Mouse (Mus musculus): ENCODE results near the gene Iqgap1. TPM values are rescaled to one million over a fixed set of nuclear protein-coding genes. Genes with fewer than 3 reads are reported as not detected.

Gene Iqgap1
- polyA plus RNA-seq, 1 experiment from 2014 or later = 58.0 TPM

DNA sequence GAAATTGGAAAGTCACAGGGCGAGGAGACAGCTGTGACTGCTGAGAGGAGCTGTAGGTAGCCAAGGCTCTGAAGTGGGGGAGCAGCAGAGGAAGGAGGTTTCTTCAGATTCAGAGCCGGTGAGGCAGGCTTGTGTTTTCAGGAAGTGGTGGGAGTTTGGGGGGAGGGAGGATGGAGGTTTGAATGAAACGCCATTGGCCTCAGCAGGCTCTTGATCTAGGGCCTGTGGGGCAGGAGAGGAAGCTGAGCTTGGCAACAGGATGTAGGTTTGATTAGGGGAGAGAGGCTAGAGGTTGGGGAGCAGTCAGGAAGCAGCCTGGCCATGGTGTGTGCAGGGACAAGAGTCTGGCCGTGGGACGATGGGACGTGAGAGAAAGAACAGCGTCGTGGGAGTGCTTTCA is 39.1 kb upstream of the Iqgap1 start:
- DNase-seq (ENCODE audit: low spot score) = no peak
- peak overlapping the region; percentile 41 for H3K27ac ChIP-seq (replicated peaks)

DNA sequence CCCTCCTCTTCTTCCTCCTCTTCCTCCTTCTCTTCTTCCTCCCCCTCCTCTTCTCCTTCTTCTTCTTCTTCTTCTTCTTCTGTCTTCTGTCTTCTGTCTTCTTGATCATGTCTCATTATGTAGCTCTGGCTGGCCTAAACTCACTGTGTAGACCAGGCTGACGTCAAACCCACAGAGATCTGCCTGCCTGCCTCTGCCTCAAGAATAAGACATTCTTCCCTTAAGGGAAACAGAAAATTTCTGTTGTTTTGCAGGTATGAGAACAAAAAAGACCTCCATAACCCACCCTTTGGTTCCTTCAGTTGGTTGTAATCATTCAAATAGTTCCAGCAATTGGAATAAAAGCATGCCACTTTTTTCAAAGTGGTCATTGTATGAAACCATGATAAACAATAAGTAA is 38.4 kb upstream of the Iqgap1 start:
- H3K9me3 ChIP-seq (ENCODE audit: control insufficient read depth, low read length) = no peaks in the 10 kb centered on the region
- TF ChIP-seq CTCF (IDR thresholded peaks at IDR 0.05; ENCODE audit: low read depth) (no peak), EP300 (optimal IDR thresholded peaks at IDR 0.05) (no peak)
- WGBS = 68% methylated on average over 1 of the region's 1 CpGs
- DNase-seq (ENCODE audit: low spot score) (no peak), ATAC-seq (ENCODE audit: low FRiP score, low TSS enrichment) (no peak)
- no peaks in the 10 kb centered on the region; the same call in 1 of the 2 replicates for H3K36me3 ChIP-seq (ENCODE audit: control insufficient read depth, insufficient read depth, low read length)
- no peak overlapping the region for H3K4me3 ChIP-seq (ENCODE audit: low read depth, low read length)
- no peaks in the 10 kb centered on the region; the same call in 1 of the 2 replicates for H3K4me1 ChIP-seq (replicated peaks; ENCODE audit: control insufficient read depth, insufficient read depth)
- H3K9ac ChIP-seq (ENCODE audit: low read length) = no peak overlapping the region
- no peak overlapping the region for H3K4me2 ChIP-seq (replicated peaks; ENCODE audit: low read depth)
- H3K27me3 ChIP-seq (ENCODE audit: control insufficient read depth, insufficient read depth, low read length) = no peaks in the 10 kb centered on the region
- H3K27ac ChIP-seq (replicated peaks) = no peak overlapping the region

More for the DNA sequence above, 39.1 kb upstream of the Iqgap1 start:
- TF ChIP-seq EP300 (optimal IDR thresholded peaks at IDR 0.05) = no peak
- no peak for TF ChIP-seq CTCF (IDR thresholded peaks at IDR 0.05; ENCODE audit: low read depth)
- H3K9ac ChIP-seq (ENCODE audit: low read length) = no peak overlapping the region
- no peaks in the 10 kb centered on the region; the same call in 1 of the 2 replicates for H3K36me3 ChIP-seq (ENCODE audit: control insufficient read depth, insufficient read depth, low read length)
- ATAC-seq (ENCODE audit: low FRiP score, low TSS enrichment) = no peak
- no peak overlapping the region for H3K4me3 ChIP-seq (ENCODE audit: low read depth, low read length)
- no peaks in the 10 kb centered on the region; the same call in 1 of the 2 replicates for H3K4me1 ChIP-seq (replicated peaks; ENCODE audit: control insufficient read depth, insufficient read depth)
- WGBS = 70% methylated on average over 8 of the region's 8 CpGs
- H3K9me3 ChIP-seq (ENCODE audit: control insufficient read depth, low read length) = no peaks in the 10 kb centered on the region
- H3K27me3 ChIP-seq (ENCODE audit: control insufficient read depth, insufficient read depth, low read length) = no peaks in the 10 kb centered on the region
- no peak overlapping the region for H3K4me2 ChIP-seq (replicated peaks; ENCODE audit: low read depth)

DNA sequence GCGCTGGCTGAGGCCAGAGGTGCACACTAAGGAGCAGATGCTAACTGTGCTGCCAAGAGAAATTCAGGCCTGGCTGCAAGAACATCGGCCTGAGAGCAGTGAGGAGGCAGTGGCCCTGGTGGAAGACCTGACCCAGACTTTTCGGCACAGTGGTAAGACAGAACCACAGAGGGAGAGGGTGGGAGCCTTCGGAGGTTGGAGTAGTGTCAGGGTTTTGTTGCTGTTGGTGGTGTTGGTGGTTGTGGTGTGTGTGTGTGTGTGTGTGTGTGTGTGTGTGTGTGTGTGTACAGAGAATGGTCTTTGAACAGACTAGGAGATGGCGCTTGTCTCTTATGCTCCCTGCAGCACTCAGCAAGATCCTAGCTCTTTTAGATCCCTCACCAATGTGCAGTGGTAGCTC is 37.7 kb upstream of the Iqgap1 start:
- no peak overlapping the region; the same call in 1 of the 2 replicates for H3K9ac ChIP-seq (ENCODE audit: low read length)
- no peak overlapping the region for H3K27ac ChIP-seq (replicated peaks)
- no peaks in the 10 kb centered on the region; the same call in 1 of the 2 replicates for H3K36me3 ChIP-seq (ENCODE audit: control insufficient read depth, insufficient read depth, low read length)
- no peak for ATAC-seq (ENCODE audit: low FRiP score, low TSS enrichment)
- 81% methylated on average over 5 of the region's 5 CpGs for WGBS
- no peaks in the 10 kb centered on the region for H3K27me3 ChIP-seq (ENCODE audit: control insufficient read depth, insufficient read depth, low read length)
- DNase-seq (ENCODE audit: low spot score) = no peak
- no peak overlapping the region for H3K4me3 ChIP-seq (ENCODE audit: low read depth, low read length)
- H3K9me3 ChIP-seq (ENCODE audit: control insufficient read depth, low read length) = no peaks in the 10 kb centered on the region
- H3K4me1 ChIP-seq (replicated peaks; ENCODE audit: control insufficient read depth, insufficient read depth) = no peaks in the 10 kb centered on the region; the same call in 1 of the 2 replicates
- TF ChIP-seq EP300 (optimal IDR thresholded peaks at IDR 0.05) (no peak), CTCF (IDR thresholded peaks at IDR 0.05; ENCODE audit: low read depth) (no peak)
- no peak overlapping the region for H3K4me2 ChIP-seq (replicated peaks; ENCODE audit: low read depth)

DNA sequence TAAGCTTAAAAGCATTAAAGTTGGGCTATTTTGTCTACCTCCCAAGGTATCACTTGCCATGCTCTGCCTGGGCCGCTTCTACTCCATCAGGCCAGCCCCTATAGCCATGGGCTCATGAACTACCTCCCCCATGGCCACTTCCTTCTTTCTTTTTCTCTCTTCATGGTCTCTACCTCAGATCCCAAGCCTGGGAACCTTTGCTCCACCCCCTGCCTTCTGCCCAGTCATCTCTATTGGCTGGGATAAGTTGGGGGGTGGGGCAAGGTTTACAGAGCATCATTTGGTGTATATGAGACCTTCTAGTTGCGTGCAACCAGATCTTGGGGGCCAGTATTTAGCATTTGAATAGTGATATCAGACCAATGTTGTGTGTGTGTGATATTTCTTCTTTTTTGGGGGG is 36.7 kb upstream of the Iqgap1 start:
- no peaks in the 10 kb centered on the region; the same call in 1 of the 2 replicates for H3K36me3 ChIP-seq (ENCODE audit: control insufficient read depth, insufficient read depth, low read length)
- H3K4me3 ChIP-seq (ENCODE audit: low read depth, low read length) = no peak overlapping the region
- no peaks in the 10 kb centered on the region for H3K27me3 ChIP-seq (ENCODE audit: control insufficient read depth, insufficient read depth, low read length)
- no peaks in the 10 kb centered on the region; the same call in 1 of the 2 replicates for H3K4me1 ChIP-seq (replicated peaks; ENCODE audit: control insufficient read depth, insufficient read depth)
- H3K9me3 ChIP-seq (ENCODE audit: control insufficient read depth, low read length) = no peaks in the 10 kb centered on the region
- no peak for ATAC-seq (ENCODE audit: low FRiP score, low TSS enrichment)
- H3K27ac ChIP-seq (replicated peaks) = no peak overlapping the region
- no peak for DNase-seq (ENCODE audit: low spot score)
- TF ChIP-seq EP300 (optimal IDR thresholded peaks at IDR 0.05) (no peak), CTCF (IDR thresholded peaks at IDR 0.05; ENCODE audit: low read depth) (no peak)
- H3K9ac ChIP-seq (ENCODE audit: low read length) = no peak overlapping the region
- 90% methylated on average over 2 of the region's 2 CpGs for WGBS
- no peak overlapping the region for H3K4me2 ChIP-seq (replicated peaks; ENCODE audit: low read depth)

DNA sequence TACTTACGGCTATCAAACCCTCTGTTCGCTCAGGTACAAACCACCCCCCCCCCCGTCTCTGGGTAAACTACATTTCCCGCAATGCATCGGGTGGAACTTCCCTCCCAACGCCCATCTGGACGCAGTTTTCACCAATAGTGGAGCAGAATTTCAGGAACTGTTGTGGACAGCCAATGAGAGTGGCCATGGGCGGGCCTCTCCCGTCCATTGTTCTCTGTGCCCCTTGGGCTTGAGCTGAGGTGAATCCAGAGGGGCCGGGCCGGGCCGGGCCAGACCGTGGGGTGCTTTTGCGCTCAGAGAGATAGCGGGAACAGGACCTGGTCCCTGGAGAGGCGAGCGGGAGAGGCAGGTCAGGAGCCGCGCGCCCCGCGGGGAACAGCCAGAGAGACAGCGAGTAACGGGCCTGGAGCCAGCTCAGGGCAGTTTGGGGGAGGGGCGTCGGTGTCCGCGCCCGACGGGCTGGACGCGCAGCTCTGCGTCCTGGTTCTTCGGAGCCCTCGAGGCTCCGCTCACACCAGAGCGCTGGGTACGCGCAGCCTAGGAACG is 35.0 kb upstream of the Iqgap1 start, which contains the start of gene Zscan2:
Gene Zscan2 (plus strand): TSS at position 192 of the 546 bp plus-strand sequence.
- no peak for TF ChIP-seq CTCF (IDR thresholded peaks at IDR 0.05; ENCODE audit: low read depth)
- no peak for TF ChIP-seq EP300 (optimal IDR thresholded peaks at IDR 0.05)
- peak within 1 kb of the TSS; percentile 81 for H3K9ac ChIP-seq (ENCODE audit: low read length)
- under 1% methylated on average over 40 of the region's 40 CpGs for WGBS
- H3K36me3 ChIP-seq (ENCODE audit: control insufficient read depth, insufficient read depth, low read length) = no peaks in the 10 kb centered on the region
- no peaks in the 10 kb centered on the region; the same call in 1 of the 2 replicates for H3K4me1 ChIP-seq (replicated peaks; ENCODE audit: control insufficient read depth, insufficient read depth)
- H3K27me3 ChIP-seq (ENCODE audit: control insufficient read depth, insufficient read depth, low read length) = no peaks in the 10 kb centered on the region
- peak within 1 kb of the TSS; percentile 69 for H3K27ac ChIP-seq (replicated peaks)
- no peaks in the 10 kb centered on the region for H3K9me3 ChIP-seq (ENCODE audit: control insufficient read depth, low read length)
- peak within 1 kb of the TSS; percentile 84 for H3K4me2 ChIP-seq (replicated peaks; ENCODE audit: low read depth)
- peak; percentile 93 for DNase-seq (ENCODE audit: low spot score)
- peak within 1 kb of the TSS; percentile 84 for H3K4me3 ChIP-seq (ENCODE audit: low read depth, low read length)
- peak; percentile 96 for ATAC-seq (ENCODE audit: low FRiP score, low TSS enrichment)

DNA sequence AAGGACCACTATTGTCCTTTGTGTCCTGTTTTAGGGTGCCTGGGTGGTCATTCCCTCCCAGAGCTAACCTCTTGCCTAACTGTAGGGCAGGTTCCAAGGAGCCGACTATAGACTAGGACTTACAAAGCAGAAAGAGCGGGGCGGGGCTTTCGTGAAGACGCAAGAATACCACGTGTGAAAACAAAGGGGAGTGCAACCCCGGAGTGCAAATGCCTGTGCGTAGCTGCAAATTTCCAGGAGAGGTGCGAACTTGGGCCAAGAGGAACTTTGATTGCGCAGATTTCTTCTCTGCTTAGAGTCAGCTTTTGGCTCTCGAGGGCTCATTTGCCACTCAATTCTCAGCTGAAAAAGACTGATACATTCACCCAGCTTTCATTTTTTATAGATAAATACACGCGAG is 34.5 kb upstream of the Iqgap1 start:
- H3K4me3 ChIP-seq (ENCODE audit: low read depth, low read length) = peak overlapping the region; percentile 84
- no peak overlapping the region for H3K27ac ChIP-seq (replicated peaks)
- no peaks in the 10 kb centered on the region; the same call in 1 of the 2 replicates for H3K4me1 ChIP-seq (replicated peaks; ENCODE audit: control insufficient read depth, insufficient read depth)
- peak overlapping the region; percentile 84 for H3K4me2 ChIP-seq (replicated peaks; ENCODE audit: low read depth)
- WGBS = under 1% methylated on average over 13 of the region's 13 CpGs
- H3K9ac ChIP-seq (ENCODE audit: low read length) = peak overlapping the region; percentile 43
- ATAC-seq (ENCODE audit: low FRiP score, low TSS enrichment) = peak; percentile 64
- DNase-seq (ENCODE audit: low spot score) = peak; percentile 78
- no peaks in the 10 kb centered on the region for H3K9me3 ChIP-seq (ENCODE audit: control insufficient read depth, low read length)
- no peaks in the 10 kb centered on the region for H3K27me3 ChIP-seq (ENCODE audit: control insufficient read depth, insufficient read depth, low read length)
- no peaks in the 10 kb centered on the region for H3K36me3 ChIP-seq (ENCODE audit: control insufficient read depth, insufficient read depth, low read length)
- TF ChIP-seq EP300 (optimal IDR thresholded peaks at IDR 0.05) (no peak), CTCF (IDR thresholded peaks at IDR 0.05; ENCODE audit: low read depth) (no peak)

Measured in stomach, postnatal 0 days (tissue).